Mouse (Mus musculus) MEL-GATA-1-ER (cell line): ENCODE results near the gene Foxb1.

Experiments
- DNase-seq: peaks from one replicate; pipeline ENCODE4 v3.0.0-alpha.2; 2012; ENCODE audit warnings: low read depth; ENCODE audit errors: extremely low read depth

Gene Foxb1

DNA sequence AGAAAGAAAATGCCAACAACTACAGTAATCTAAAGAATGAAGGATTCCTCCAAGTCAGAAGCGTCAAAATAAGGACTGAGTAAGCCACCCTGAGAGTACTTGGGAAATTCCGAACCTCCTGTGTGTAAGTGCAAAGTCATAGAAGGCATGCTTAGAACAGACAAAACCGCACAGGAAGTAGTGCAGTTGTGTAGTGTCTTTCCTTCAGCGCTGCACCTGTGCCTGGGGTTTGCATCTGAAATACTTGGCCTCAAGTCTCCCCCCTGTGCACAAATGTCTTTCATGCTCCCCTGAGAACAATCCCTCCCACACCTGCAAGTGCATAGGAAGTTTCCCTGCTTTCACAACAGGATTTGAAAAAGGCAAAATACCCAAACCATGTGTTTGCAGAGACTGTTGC lies 3.5 kb downstream of the Foxb1 start:
- DNase-seq, result no peak

DNA sequence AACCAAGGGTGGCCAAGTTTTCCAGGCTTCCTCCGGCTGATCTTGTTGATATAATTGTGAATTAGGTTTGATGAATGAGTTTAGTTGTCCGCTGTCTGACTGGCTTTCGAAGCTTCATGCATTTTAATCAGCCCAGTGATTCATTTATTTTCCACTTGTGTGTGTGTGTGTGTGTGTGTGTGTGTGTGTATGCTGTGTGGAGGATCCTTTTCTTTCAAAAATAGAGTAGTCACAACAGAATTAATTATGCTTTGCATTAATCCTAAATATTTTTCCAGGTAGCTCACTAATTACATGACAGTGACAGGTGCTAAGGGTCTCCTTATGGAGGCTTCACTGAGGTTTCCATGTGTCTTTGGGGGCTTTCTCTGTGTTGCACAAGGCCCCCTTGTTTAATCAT lies 4.3 kb downstream of the Foxb1 start:
- DNase-seq, result no peak

DNA sequence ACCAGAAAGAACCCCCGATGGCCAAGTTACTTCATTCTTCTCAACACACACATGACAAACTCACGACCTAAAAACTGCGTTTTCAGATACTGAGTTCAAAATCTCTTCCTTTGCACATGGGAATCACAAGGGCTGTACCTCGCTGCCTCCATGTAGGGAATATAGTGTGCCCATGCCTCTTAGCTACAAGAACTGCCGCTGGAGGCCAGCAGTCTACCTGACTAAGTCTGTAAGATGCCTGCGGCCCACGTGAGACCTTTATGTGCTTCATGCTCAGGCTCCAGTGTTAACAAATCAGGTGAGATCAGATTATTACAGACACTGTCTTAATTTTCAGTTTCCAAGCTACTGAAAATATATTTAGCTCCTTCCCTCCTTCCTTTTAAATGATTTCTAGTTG lies 4.7 kb downstream of the Foxb1 start:
- DNase-seq, result no peak

DNA sequence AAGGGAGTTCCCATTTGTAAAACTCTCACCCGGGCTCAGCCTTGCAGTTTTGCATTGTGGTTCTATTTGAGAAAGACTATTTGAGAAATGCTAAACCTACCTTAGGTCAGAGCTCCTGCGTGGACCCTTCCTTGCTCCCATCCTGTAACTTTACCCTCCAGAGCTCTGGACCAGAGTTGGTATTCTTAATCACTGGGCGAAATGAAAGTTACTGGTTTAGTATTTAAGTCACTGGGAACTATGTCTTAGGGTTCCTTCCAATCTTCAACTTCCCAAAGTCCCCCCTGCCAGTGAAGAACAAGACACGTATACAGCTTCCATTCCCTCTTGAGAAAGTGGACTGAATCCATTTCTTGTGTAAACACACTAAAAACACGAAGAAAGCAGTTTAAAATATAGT lies 5.6 kb downstream of the Foxb1 start:
- no peak for DNase-seq

DNA sequence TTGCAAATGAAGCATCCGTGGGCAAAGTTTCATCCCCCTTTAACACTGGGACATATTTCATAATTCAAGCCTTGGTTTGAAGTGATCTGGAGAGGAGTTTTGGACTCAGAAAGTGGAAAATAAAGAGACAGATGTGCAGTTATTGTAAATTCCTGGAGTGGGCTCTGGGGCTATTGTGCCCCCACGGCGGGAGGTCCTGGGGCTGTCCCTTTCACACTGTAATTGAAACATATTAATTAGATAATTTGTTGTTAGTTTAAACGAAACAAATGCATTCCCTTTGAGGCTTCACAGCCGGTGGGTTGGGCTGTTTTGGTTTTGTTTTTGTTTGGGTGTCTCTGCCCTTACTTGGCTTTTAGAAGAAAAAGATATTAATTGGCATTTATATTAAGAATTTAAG lies 6.0 kb downstream of the Foxb1 start:
- DNase-seq, result no peak

DNA sequence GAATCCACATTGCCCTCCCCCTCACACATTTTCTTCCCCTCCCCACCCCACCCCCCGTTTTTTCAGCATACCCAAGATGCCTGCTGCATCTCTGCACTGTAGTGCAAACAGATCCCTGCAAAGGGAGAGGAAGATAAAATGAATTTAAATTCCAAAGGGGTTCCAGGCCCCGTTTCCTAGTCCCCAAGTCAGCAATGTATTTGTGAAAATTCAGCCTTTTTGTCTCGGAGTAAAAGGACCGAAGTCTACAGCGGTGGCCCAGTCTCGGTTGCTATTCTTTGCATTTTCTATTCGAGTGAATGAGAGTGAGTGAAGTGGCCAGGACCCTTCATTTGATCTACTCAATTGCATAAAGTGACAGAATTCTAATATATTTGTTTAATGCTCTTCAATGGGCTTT lies 6.4 kb downstream of the Foxb1 start:
- no peak for DNase-seq

DNA sequence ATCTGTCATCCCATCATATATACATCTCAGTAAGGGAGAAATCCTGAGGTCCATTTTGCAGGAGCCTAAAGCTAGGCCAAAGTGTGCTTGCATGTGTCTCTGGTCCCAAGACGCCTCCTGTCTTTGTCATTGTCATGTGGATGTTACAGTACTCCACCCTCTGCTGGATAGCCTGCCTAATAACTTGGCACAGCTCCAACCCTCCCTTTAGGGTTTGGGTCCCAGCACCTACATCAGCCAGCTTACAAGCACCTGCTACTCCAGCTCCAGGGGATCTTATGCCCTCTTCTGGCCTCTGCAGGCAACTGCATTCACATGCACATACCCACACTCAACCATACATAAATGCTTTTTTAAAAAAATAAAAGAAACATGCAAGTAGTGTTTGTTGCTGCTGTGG lies 12.8 kb downstream of the Foxb1 start:
- DNase-seq, result no peak

DNA sequence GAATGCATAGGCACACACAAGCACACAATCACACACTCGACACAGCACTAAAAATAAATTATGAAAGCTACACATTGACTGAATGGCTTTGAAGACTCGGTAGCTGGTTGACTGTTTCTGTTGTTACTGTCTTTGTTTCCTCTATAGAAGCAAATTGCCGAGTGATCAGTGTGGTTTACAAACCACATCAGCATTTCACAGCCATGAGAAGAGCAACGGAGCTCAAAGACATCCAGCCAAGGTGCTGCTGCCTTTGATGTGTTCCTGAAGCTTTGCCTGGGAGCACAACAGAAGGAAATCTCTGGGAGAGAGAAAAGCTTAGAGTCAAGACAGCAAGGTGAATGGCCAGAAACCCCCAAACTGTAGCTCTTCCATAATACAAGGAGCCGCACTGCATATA lies 32.0 kb downstream of the Foxb1 start:
- no peak for DNase-seq

DNA sequence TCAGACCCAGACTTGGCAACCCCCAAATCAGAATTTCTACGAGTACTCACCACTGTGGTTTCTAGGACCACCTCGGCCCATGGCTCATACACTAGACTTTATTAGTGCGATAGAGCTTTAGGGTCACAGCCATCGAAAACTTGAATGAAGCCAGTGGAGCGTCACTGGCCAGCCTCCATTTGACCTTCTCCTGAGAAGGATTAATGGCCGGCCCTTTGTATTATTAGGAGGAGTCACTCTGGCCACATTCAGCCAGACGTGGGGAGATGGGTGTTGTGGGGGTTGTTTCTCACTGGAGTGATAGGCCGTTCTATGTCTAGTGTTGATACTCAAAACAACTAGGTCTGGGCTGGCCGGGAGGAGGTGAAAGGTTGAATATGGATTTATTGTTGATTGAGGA lies 42.3 kb downstream of the Foxb1 start:
- DNase-seq, result no peak

DNA sequence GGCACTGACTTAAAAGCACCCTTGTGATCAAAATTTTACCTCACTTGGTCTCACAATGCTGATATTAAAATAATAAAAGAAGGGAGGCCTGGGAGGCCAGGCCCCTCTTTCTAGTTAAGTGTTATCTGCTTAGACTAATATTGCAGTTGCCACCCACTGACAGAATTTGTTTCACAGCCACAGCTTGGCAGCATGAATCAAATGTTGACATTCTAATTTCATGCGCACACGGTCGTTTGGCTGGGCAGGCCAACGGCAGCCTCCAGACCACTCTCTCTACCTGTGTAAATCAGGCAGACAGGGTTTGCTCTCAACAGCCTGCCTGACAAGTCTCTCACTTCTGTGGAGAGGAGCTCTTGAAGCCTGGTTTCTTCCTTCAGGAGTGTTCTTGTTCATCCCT lies 44.4 kb downstream of the Foxb1 start:
- no peak for DNase-seq

DNA sequence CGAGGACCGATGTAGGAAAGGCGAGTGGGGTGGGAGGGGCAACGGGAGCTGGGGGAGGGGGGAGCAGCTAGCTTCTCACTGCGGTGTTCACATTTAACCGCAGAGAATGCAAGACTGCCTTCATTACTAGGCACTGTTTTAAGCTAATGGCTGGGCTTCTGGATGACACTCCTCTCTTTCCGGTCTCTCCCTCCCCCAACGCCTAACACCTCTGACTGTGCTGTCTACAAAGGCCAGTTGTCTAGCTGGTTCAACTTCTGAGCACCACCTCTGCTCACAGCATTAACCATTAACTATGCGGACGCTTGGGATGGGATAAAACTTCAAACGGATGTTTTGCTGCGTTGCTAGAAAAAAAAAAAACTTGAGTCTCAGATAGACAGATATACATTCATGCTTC lies 45.3 kb downstream of the Foxb1 start:
- no peak for DNase-seq

DNA sequence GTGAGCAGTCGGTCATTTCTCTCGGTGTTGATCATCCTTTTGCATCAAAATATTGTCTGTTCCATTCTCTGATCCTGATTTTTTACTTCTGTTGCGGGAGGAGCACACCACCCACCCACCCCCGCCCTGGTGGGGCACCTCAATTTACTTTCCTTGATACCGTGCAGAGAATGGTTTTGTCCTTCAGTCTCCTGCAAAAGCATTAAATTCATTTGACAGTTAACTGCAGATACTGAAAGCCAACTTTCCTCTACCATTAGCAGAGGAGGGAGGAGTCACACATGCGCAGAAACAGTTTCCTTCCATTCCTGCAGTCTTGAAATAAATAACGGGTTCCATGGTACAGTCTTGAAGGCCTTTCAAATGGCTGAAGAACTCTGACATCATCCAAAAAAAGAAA lies 46.4 kb downstream of the Foxb1 start:
- no peak for DNase-seq

DNA sequence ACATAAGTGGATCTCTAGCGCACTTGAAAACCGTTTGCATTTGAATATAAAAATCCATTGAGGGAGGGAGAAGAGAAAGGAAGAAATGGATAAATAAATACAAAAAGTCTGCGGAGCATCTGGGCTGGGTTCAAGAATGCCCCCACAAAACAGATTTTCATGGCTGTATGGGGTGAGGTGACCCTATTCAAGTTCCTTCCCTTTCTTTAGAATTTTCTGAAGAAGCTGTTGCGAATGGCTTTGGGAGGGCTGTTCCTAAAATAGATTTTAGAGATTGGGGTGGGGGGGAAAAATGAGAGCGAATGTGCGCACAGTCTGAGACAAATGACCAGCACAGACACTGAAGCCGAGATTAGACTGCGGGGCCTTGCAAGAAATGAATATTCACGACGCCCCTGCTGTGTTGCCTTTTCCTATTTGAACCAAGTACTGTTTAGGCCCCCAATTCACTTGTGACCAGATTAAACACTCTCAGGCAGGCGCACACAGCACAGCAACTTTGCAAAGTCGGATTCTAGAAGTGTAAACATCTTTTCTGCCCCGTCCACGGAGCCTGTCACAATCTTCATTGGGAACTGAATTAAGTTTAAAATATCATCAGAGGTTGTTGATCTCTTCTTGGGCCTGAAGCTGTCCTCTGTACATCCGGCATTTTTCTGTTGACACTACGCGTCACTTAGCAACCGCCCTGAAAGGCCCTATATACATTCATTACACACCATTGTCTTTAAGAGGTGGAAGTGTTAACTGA lies 47.0 kb downstream of the Foxb1 start:
- no peak for DNase-seq

DNA sequence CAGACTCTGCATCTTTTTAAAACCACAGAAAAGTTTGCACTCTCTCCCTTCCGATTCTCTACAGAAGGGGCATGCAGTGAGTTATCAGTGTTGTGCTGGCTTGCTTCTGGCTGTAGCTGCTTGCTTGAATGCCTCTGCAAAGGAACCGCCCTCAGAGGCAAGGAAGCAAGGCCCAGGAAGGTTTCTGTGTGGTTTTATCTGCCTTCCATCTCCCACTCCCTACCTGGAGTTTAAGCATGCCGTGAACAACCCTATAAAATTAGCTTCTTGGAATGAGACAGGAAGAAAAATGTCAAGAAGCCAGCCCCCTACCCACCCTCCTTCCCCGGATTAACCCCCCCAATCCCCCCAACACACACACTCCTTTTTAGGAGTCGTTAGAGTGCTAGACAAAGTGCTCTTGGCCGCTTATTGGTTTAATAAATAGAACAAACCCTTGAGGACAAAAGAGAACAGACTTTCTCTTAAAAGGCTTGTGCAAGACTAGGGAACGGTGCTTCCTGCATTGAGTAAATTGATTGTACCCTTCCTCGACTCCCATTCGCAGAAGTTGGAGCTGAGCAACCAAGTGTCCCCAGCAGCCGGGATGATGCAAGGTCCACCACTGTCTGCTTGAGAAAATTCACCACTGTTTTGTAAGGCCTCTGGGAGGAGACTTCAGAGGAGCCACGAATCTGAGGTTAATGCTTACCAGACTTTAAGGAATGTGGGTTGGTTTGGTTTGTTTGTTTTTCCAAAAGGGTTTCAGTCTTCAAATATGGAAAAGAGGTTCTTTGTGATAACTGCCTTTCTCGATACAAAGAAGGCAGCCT lies 47.8 kb downstream of the Foxb1 start:
- no peak for DNase-seq
